Mouse (Mus musculus) midbrain, postnatal 0 days (tissue): ENCODE results near the gene Rrm2. TPM values are rescaled to one million over a fixed set of nuclear protein-coding genes. Genes with fewer than 3 reads are reported as not detected.

Source experiments
- ATAC-seq: fragments of 200-750 bp; cut with Nextera tagmentation; 2 replicates; pipeline ENCODE4 v1.8.0; 2017; ENCODE audit warnings: moderate number of reproducible peaks, mild to moderate bottlenecking, moderate TSS enrichment, moderate library complexity; ENCODE audit not compliant: low FRiP score
- DNase-seq: peaks from one replicate; pipeline ENCODE4 v3.0.0-alpha.2; 2015; ENCODE audit warnings: low spot score
- H3K27ac ChIP-seq: fragments of 300-500 bp; sonication (generic); 2 replicates; pipeline ENCODE4 v1.5.1; 2014; ENCODE audit warnings: low read depth, mild to moderate bottlenecking, low read length, mixed read lengths
- H3K27me3 ChIP-seq: fragments of 300-500 bp; sonication (generic); 2 replicates; pipeline ENCODE4 v1.6.1; 2014; ENCODE audit warnings: low read length, control low read depth, mixed read lengths; ENCODE audit not compliant: insufficient read depth
- H3K36me3 ChIP-seq: fragments of 300-500 bp; sonication (generic); 2 replicates; pipeline ENCODE4 v1.6.1; 2014; ENCODE audit warnings: low read length, control low read depth, mixed read lengths; ENCODE audit not compliant: insufficient read depth
- H3K4me1 ChIP-seq: fragments of 300-500 bp; sonication (generic); 2 replicates; pipeline ENCODE4 v1.6.1; 2014; ENCODE audit warnings: mild to moderate bottlenecking, control low read depth, antibody characterized with exemption, low read length, mixed read lengths; ENCODE audit not compliant: insufficient read depth
- H3K4me2 ChIP-seq: fragments of 300-500 bp; sonication (generic); 2 replicates; pipeline ENCODE4 v1.6.1; 2014; ENCODE audit warnings: low read depth, mild to moderate bottlenecking, low read length, mixed read lengths; ENCODE audit not compliant: poor library complexity, severe bottlenecking
- H3K4me3 ChIP-seq: fragments of 300-500 bp; sonication (generic); 2 replicates; pipeline ENCODE4 v1.5.1; 2014; ENCODE audit warnings: low read depth, mild to moderate bottlenecking, low read length, moderate library complexity
- H3K9ac ChIP-seq: fragments of 300-500 bp; sonication (generic); replicated peaks from 2 replicates; pipeline ENCODE4 v1.6.1; 2014; ENCODE audit warnings: mild to moderate bottlenecking, low read length, moderate library complexity, mixed read lengths; ENCODE audit not compliant: poor library complexity, severe bottlenecking
- H3K9me3 ChIP-seq: fragments of 300-500 bp; sonication (generic); 2 replicates; pipeline ENCODE4 v1.6.1; 2016; ENCODE audit warnings: low read length, control low read depth
- CTCF ChIP-seq: IDR thresholded peaks from 2 replicates; pipeline ENCODE4 v1.5.1; 2016; ENCODE audit warnings: antibody characterized with exemption, mild to moderate bottlenecking
- WGBS: fragments of 180-500 bp; shearing (Covaris S2); extraction: QIAGEN DNeasy Blood & Tissue Kit; methylation state at CpG from one replicate; pipeline ENCODE4 v1.1.7; 2014; 5-methylcytosine and 5-hydroxymethylcytosine counted together
- polyA plus RNA-seq: library from polyadenylated mRNA; unstranded; fragments of >200 nt; fragmentation: Nextera tagmentation; extraction: Ambion mirVana; gene quantifications from 2 replicates; pipeline ENCODE4 v1.2.1, GENCODE M21; 2015
- total RNA-seq: library from RNA; depleted of rRNA; stranded (reverse); fragments of >200 nt; gene quantifications from 2 replicates; pipeline ENCODE4 v1.2.3, GENCODE M21; 2014

The Rrm2 gene
- total and polyA plus RNA-seq, 2 experiments from 2014 or later: 15.1 to 23.4 TPM

GRCm38 (mm10) chr12:24686696-24687346, 21.2 kb upstream of the Rrm2 start:
- WGBS: 73% methylated on average over 11 of the region's 11 CpGs
- ATAC-seq: no peak

DNA sequence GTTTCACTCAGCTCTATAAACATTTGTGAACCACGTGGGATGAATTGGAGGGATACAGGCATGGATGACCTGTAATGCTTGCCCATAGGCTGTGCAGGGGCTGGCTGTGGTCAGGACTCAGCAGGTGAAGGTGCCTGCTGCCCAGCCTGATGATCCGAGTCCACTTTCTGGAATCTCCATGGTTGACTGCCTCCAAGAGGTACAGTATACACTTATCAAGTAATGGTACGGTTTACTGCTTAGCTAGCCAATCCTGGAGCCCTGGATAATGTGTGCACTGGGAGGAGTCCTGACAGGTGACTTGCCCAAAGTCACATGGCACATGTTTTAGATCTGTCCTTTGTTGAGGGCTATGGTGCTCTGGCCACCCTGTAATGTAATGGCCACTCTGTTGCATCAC, 17.7 kb upstream of the Rrm2 start:
- H3K4me2 ChIP-seq: no peak overlapping the region
- no peaks in the 10 kb centered on the region for H3K27me3 ChIP-seq
- H3K4me3 ChIP-seq: no peak overlapping the region
- ATAC-seq (no peak), DNase-seq (no peak)
- no peak for TF ChIP-seq CTCF
- H3K36me3 ChIP-seq: no peaks in the 10 kb centered on the region
- no peaks in the 10 kb centered on the region; the same call in 1 of the 2 replicates for H3K4me1 ChIP-seq
- no peak overlapping the region for H3K9ac ChIP-seq
- H3K27ac ChIP-seq: no peak overlapping the region
- WGBS: 81% methylated on average over 3 of the region's 3 CpGs
- no peaks in the 10 kb centered on the region for H3K9me3 ChIP-seq

More at GRCm38 (mm10) chr12:24686696-24687346, 21.2 kb upstream of the Rrm2 start:
- no peak for TF ChIP-seq CTCF
- H3K4me1 ChIP-seq: no peaks in the 10 kb centered on the region; the same call in 1 of the 2 replicates
- no peak overlapping the region for H3K4me2 ChIP-seq
- H3K27ac ChIP-seq: no peak overlapping the region
- DNase-seq: no peak
- no peaks in the 10 kb centered on the region for H3K36me3 ChIP-seq
- no peaks in the 10 kb centered on the region for H3K9me3 ChIP-seq
- H3K9ac ChIP-seq: no peak overlapping the region
- H3K27me3 ChIP-seq: 0 out of 2 replicates have a peak, but pooled peaks cover 7% of the 10 kb centered on the region
- no peak overlapping the region for H3K4me3 ChIP-seq

DNA sequence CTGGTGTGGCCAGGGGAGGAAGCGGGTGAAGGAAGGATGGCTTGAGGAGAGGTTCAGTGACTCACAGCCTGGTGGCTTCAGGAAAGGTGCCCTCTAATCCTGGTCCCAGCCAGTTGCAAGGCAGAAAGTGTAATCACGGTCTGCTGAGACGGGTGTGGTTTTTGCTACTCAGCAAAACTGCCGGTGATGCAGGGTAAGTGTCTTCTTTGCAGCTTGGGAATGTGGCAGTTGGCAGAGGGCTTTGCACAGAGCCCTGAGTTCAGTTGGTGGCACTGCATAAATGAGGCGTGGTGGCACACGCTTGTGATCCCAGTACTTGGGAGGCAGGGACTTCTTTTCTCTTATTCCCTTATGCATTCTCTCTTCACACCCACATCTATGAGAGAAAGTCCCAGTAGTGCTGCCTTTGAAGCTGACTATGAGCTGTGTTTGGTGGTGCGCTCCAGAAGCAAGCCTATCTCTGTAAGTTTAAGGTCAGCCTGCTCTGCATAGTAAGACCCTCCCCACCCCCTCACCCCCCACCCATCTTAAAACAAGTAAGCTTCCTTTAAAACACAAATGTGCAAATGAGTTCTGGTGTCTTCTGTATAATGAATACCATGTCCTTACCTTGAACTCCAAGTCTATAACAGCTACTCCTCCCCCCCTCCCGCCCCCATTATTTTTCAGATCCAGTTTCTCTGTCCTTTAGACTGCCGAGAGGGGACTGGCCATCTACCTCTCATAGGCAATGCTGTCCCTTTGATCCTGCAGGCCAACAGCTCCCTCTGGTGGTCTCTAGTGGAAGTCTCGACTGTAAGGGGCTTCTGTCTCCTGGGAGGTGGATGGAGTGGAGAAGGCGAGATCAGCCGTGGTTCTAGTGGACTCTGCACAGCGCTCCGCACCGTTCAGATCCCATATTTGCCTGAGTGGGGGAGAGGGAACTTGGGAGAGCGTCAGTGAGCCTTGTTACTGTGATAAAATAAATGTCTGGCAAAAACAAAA, 11.2 kb upstream of the Rrm2 start:
- peak overlapping the region; percentile 23; the same call in 1 of the 2 replicates for H3K4me2 ChIP-seq
- H3K36me3 ChIP-seq: no peaks in the 10 kb centered on the region
- no peak overlapping the region for H3K9ac ChIP-seq
- WGBS: 43% methylated on average over 16 of the region's 16 CpGs
- no peaks in the 10 kb centered on the region for H3K9me3 ChIP-seq
- no peak overlapping the region for H3K4me3 ChIP-seq
- H3K27ac ChIP-seq: no peak overlapping the region
- 0 out of 2 replicates have a peak, but pooled peaks cover 3% of the 10 kb centered on the region for H3K27me3 ChIP-seq
- DNase-seq: peak; percentile 91
- ATAC-seq: peak; percentile 91
- H3K4me1 ChIP-seq: no peaks in the 10 kb centered on the region
- peak; percentile 97 for TF ChIP-seq CTCF

- TF ChIP-seq CTCF: no peak
- Histone ChIP-seq H3K9ac (no peak overlapping the region), H3K27ac (no peak overlapping the region), H3K36me3 (no peaks in the 10 kb centered on the region), H3K4me2 (peak overlapping the region; percentile 23; the same call in 1 of the 2 replicates), H3K4me1 (no peaks in the 10 kb centered on the region), H3K4me3 (no peak overlapping the region), H3K9me3 (no peaks in the 10 kb centered on the region), H3K27me3 (0 out of 2 replicates have a peak, but pooled peaks cover 3% of the 10 kb centered on the region)
- no peak for DNase-seq
- WGBS: 63% methylated on average over 8 of the region's 8 CpGs
- ATAC-seq: peak; percentile 53
These were observed 10.4 kb upstream of the Rrm2 start for GRCm38 (mm10) chr12:24697484-24698204.

DNA sequence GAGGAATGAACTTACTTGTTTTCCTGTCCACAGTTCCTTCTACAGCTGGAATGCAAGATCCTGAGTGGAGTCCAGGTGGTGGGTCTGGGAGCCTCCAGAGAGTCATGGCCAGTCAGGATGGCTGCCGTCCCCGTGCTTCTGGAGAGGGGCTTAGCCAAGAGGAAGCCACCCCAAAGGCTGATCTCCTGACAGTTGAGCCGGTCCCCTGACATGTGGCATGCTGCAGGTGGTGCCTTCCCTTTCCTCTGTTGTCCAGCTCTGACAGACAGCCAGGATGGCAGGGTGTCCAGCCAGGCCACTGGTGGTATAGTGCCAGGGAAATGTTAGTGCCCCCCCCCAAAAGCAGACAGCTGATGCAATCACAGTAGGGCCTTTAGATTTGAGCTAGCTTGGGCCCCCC, 9.5 kb upstream of the Rrm2 start:
- no peaks in the 10 kb centered on the region for H3K4me1 ChIP-seq
- H3K36me3 ChIP-seq: no peaks in the 10 kb centered on the region
- WGBS: 73% methylated on average over 3 of the region's 3 CpGs
- no peak overlapping the region for H3K27ac ChIP-seq
- no peaks in the 10 kb centered on the region for H3K9me3 ChIP-seq
- no peak for TF ChIP-seq CTCF
- DNase-seq (no peak), ATAC-seq (no peak)
- H3K27me3 ChIP-seq: 0 out of 2 replicates have a peak, but pooled peaks cover 3% of the 10 kb centered on the region
- no peak overlapping the region for H3K4me2 ChIP-seq
- no peak overlapping the region for H3K9ac ChIP-seq
- no peak overlapping the region for H3K4me3 ChIP-seq
